Mouse (Mus musculus) liver, embryonic 14.5 days (tissue): ENCODE results near the gene Pard6b.

ENCODE experiments used
- CTCF ChIP-seq: IDR thresholded peaks from 2 replicates; pipeline ENCODE4 v1.5.1; 2016; ENCODE audit warnings: antibody characterized with exemption, low read depth, control low read depth
- EP300 ChIP-seq: IDR thresholded peaks from 2 replicates; pipeline ENCODE4 v1.6.1; 2016; ENCODE audit warnings: antibody characterized with exemption, low read depth

DNA sequence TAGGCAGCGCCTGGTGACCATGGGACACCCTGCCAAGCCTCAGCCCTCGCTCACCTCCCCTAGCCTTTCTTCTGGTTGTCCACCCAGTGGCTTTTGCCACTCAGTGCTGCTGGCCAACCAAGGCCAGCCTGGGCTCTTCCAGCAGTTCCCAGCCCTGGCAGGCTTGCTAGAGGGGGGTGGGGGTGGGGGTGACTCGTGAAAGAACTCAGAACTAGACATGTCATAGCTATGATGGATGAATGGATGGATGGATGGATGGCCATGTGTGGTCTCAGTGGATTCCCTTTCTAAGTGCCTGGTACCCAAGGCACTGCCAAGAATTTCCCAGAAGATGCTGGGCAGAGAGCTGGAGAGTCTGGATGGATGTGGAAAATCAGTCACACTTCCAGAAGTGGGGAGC is 35.0 kb downstream of the Pard6b start:
- TF ChIP-seq CTCF (no peak), EP300 (no peak)
